Mouse (Mus musculus): ENCODE measurements around the gene Glis1.
"Not testable (repeated sequence)": the region's sequence is repeated elsewhere in the genome, so short reads cannot be mapped to it uniquely, and the experiment has no call there.

GRCm38 (mm10) chr4:107598581-107598958 lies 164.2 kb downstream of the Glis1 start:
- not testable (repeated sequence) for TF ChIP-seq CTCF, EP300 (IDR thresholded peaks at IDR 0.05; ENCODE audit: low read depth)

All from heart, postnatal 0 days (tissue).